Mouse (Mus musculus) ES-Bruce4 (cell line): Measurements from ENCODE around the gene Onecut3. TPM values are rescaled to one million over a fixed set of nuclear protein-coding genes. Genes with fewer than 3 reads are reported as not detected.
A peak's percentile ranks its signal among the peaks of the same experiment; 100 is the strongest.

Experiments used
- H3K27ac ChIP-seq: 2 replicates; pipeline ENCODE4 v1.5.1; 2012; ENCODE audit warnings: low read length, inconsistent platforms; ENCODE audit not compliant: insufficient read depth
- H3K27me3 ChIP-seq: 2 replicates; pipeline ENCODE4 v1.6.1; 2012; ENCODE audit warnings: mild to moderate bottlenecking, low read length, inconsistent platforms; ENCODE audit not compliant: control insufficient read depth, poor library complexity, insufficient read depth, severe bottlenecking
- H3K36me3 ChIP-seq: 2 replicates; pipeline ENCODE4 v1.6.1; 2012; ENCODE audit warnings: inconsistent platforms, mild to moderate bottlenecking, low read length, moderate library complexity; ENCODE audit not compliant: control insufficient read depth, poor library complexity, insufficient read depth, severe bottlenecking
- H3K4me1 ChIP-seq: one replicate; pipeline ENCODE4 v1.8.1; 2011; ENCODE audit warnings: low read length; ENCODE audit not compliant: control insufficient read depth, insufficient read depth
- H3K4me3 ChIP-seq: 2 replicates; pipeline ENCODE4 v1.5.1; 2011; ENCODE audit warnings: low read depth, mild to moderate bottlenecking, low read length
- H3K9ac ChIP-seq: 2 replicates; pipeline ENCODE4 v1.6.1; 2012; ENCODE audit warnings: low read depth, mild to moderate bottlenecking, inconsistent platforms; ENCODE audit not compliant: poor library complexity, severe bottlenecking
- H3K9me3 ChIP-seq: replicated peaks from 2 replicates; pipeline ENCODE4 v1.6.1; 2012; ENCODE audit warnings: mild to moderate bottlenecking, low read length, inconsistent platforms; ENCODE audit not compliant: control insufficient read depth, poor library complexity, insufficient read depth, severe bottlenecking
- CTCF ChIP-seq: IDR thresholded peaks from one replicate; pipeline ENCODE4 v1.8.1; 2011; ENCODE audit warnings: low read depth, low read length
- EP300 ChIP-seq: IDR thresholded peaks from 2 replicates; pipeline ENCODE4 v1.6.1; 2011; ENCODE audit warnings: low read depth, low read length; ENCODE audit not compliant: insufficient read depth
- POLR2A ChIP-seq: IDR thresholded peaks from one replicate; pipeline ENCODE4 v1.8.1; 2011; ENCODE audit warnings: low read length; ENCODE audit not compliant: insufficient read depth
- polyA plus RNA-seq: library from polyadenylated mRNA; stranded (reverse); fragments of >200 nt; gene quantifications from 2 replicates; pipeline ENCODE4 v1.2.4, GENCODE M21; 2011; ENCODE audit warnings: low read depth; ENCODE audit not compliant: missing spikeins, insufficient read depth, insufficient read length

Gene Onecut3
- polyA plus RNA-seq, 1 experiment, result not detected

- no peak overlapping the region for H3K9ac ChIP-seq
- TF ChIP-seq POLR2A (peak; percentile 38), EP300 (no peak)
- no peaks in the 10 kb centered on the region for H3K9me3 ChIP-seq
- H3K4me1 ChIP-seq, result no peaks in the 10 kb centered on the region
- H3K27me3 ChIP-seq, result no peaks in the 10 kb centered on the region
- peak overlapping the region; percentile 46 for H3K4me3 ChIP-seq
- no peak overlapping the region for H3K27ac ChIP-seq
- no peaks in the 10 kb centered on the region for H3K36me3 ChIP-seq
Measured at GRCm38 (mm10) chr10:80526172-80526571, 31.5 kb downstream of the Onecut3 start.

- H3K27me3 ChIP-seq, result no peaks in the 10 kb centered on the region
Measured at GRCm38 (mm10) chr10:80532783-80533182, 38.1 kb downstream of the Onecut3 start.

GRCm38 (mm10) chr10:80533704-80534103 is 39.1 kb downstream of the Onecut3 start:
- H3K36me3 ChIP-seq, result no peaks in the 10 kb centered on the region
- H3K4me3 ChIP-seq, result no peak overlapping the region
- H3K9ac ChIP-seq, result no peak overlapping the region
- H3K4me1 ChIP-seq, result no peaks in the 10 kb centered on the region
- TF ChIP-seq POLR2A, result no peak
- TF ChIP-seq EP300, result no peak
- no peak for TF ChIP-seq CTCF
- H3K27me3 ChIP-seq, result no peaks in the 10 kb centered on the region
- H3K9me3 ChIP-seq, result no peaks in the 10 kb centered on the region
- H3K27ac ChIP-seq, result no peak overlapping the region

More at GRCm38 (mm10) chr10:80532783-80533182, 38.1 kb downstream of the Onecut3 start:
- TF ChIP-seq CTCF, result no peak
- no peak for TF ChIP-seq POLR2A
- no peak for TF ChIP-seq EP300
- H3K9ac ChIP-seq, result no peak overlapping the region
- no peak overlapping the region for H3K27ac ChIP-seq
- no peak overlapping the region for H3K4me3 ChIP-seq
- no peaks in the 10 kb centered on the region for H3K9me3 ChIP-seq
- no peaks in the 10 kb centered on the region for H3K36me3 ChIP-seq
- no peaks in the 10 kb centered on the region for H3K4me1 ChIP-seq

GRCm38 (mm10) chr10:80535071-80535470 is 40.4 kb downstream of the Onecut3 start:
- peak overlapping the region; percentile 45 for H3K4me3 ChIP-seq
- no peak overlapping the region for H3K27ac ChIP-seq
- H3K4me1 ChIP-seq, result no peaks in the 10 kb centered on the region
- H3K9ac ChIP-seq, result no peak overlapping the region
- no peaks in the 10 kb centered on the region for H3K9me3 ChIP-seq
- no peaks in the 10 kb centered on the region for H3K27me3 ChIP-seq
- TF ChIP-seq EP300 (no peak), POLR2A (no peak), CTCF (no peak)
- H3K36me3 ChIP-seq, result no peaks in the 10 kb centered on the region

- Histone ChIP-seq H3K4me1 (no peaks in the 10 kb centered on the region), H3K9me3 (no peaks in the 10 kb centered on the region), H3K9ac (0 out of 2 replicates have a peak overlapping the region, but pooled peaks have one; percentile 21), H3K4me3 (peak overlapping the region; percentile 53), H3K27me3 (no peaks in the 10 kb centered on the region), H3K27ac (no peak overlapping the region), H3K36me3 (no peaks in the 10 kb centered on the region)
- TF ChIP-seq POLR2A (no peak), EP300 (no peak), CTCF (no peak)
Measured at GRCm38 (mm10) chr10:80535711-80536110, 41.1 kb downstream of the Onecut3 start.

- Histone ChIP-seq H3K36me3 (peaks cover 9% of the 10 kb centered on the region), H3K4me1 (no peaks in the 10 kb centered on the region), H3K9ac (no peak overlapping the region), H3K9me3 (no peaks in the 10 kb centered on the region), H3K4me3 (no peak overlapping the region), H3K27ac (no peak overlapping the region), H3K27me3 (no peaks in the 10 kb centered on the region)
- no peak for TF ChIP-seq CTCF
- TF ChIP-seq EP300, result no peak
- TF ChIP-seq POLR2A, result no peak
Measured at GRCm38 (mm10) chr10:80538180-80538579, 43.5 kb downstream of the Onecut3 start.

- peak within 1 kb of the TSS; percentile 53; the same call in 1 of the 2 replicates for H3K27ac ChIP-seq
- H3K27me3 ChIP-seq, result no peaks in the 10 kb centered on the region
- H3K4me3 ChIP-seq, result peak within 1 kb of the TSS; percentile 60
- H3K9ac ChIP-seq, result peak within 1 kb of the TSS; percentile 77
- H3K4me1 ChIP-seq, result no peaks in the 10 kb centered on the region
- TF ChIP-seq POLR2A (no peak), CTCF (peak; percentile 46), EP300 (no peak)
- H3K9me3 ChIP-seq, result no peaks in the 10 kb centered on the region
- H3K36me3 ChIP-seq, result peaks cover 10% of the 10 kb centered on the region
Measured at GRCm38 (mm10) chr10:80538710-80539394, 44.2 kb downstream of the Onecut3 start, which contains the start of gene Atp8b3. Atp8b3 (minus strand) TSS chr10:80539124.
